Mouse (Mus musculus) embryonic facial prominence, embryonic 13.5 days (tissue): Measurements from ENCODE around the gene Tmem101. TPM values are rescaled to one million over a fixed set of nuclear protein-coding genes. Genes with fewer than 3 reads are reported as not detected.
A peak's percentile ranks its signal among the peaks of the same experiment; 100 is the strongest.

ENCODE experiments used
- ATAC-seq: fragments of 200-750 bp; cut with Nextera tagmentation; 2 replicates; pipeline ENCODE4 v1.8.0; 2017; ENCODE audit warnings: low read depth; ENCODE audit not compliant: insufficient number of reproducible peaks, insufficient read depth, low FRiP score, low TSS enrichment
- H3K27ac ChIP-seq: fragments of 300-500 bp; sonication (generic); 2 replicates; pipeline ENCODE4 v1.5.1; 2015; ENCODE audit warnings: moderate library complexity, mild to moderate bottlenecking, inconsistent platforms
- H3K27me3 ChIP-seq: fragments of 300-500 bp; sonication (generic); 2 replicates; pipeline ENCODE4 v1.6.1; 2015; ENCODE audit warnings: mild to moderate bottlenecking, inconsistent platforms
- H3K36me3 ChIP-seq: fragments of 300-500 bp; sonication (generic); 2 replicates; pipeline ENCODE4 v1.6.1; 2015; ENCODE audit warnings: mild to moderate bottlenecking, inconsistent platforms
- H3K4me1 ChIP-seq: fragments of 300-500 bp; sonication (generic); 2 replicates; pipeline ENCODE4 v1.6.1; 2015; ENCODE audit warnings: inconsistent platforms
- H3K4me2 ChIP-seq: fragments of 300-500 bp; sonication (generic); 2 replicates; pipeline ENCODE4 v1.6.1; 2015; ENCODE audit warnings: moderate library complexity, mild to moderate bottlenecking, inconsistent platforms
- H3K4me3 ChIP-seq: fragments of 300-500 bp; sonication (generic); 2 replicates; pipeline ENCODE4 v1.5.1; 2015; ENCODE audit warnings: mild to moderate bottlenecking, inconsistent platforms
- H3K9ac ChIP-seq: fragments of 300-500 bp; sonication (generic); 2 replicates; pipeline ENCODE4 v1.6.1; 2015; ENCODE audit warnings: mild to moderate bottlenecking, inconsistent platforms
- H3K9me3 ChIP-seq: fragments of 300-500 bp; sonication (generic); 2 replicates; pipeline ENCODE4 v1.6.1; 2016; ENCODE audit warnings: inconsistent platforms
- WGBS: fragments of 180-500 bp; shearing (Covaris S2); methylation state at CpG from one replicate; pipeline ENCODE4 v1.1.7; 2015; ENCODE audit warnings: mixed read lengths; 5-methylcytosine and 5-hydroxymethylcytosine counted together
- polyA plus RNA-seq: library from polyadenylated mRNA; unstranded; fragments of >200 nt; fragmentation: Nextera tagmentation; extraction: Ambion mirVana; gene quantifications from 2 replicates; pipeline ENCODE4 v1.2.1, GENCODE M21; 2015

Gene Tmem101
- polyA plus RNA-seq, 1 experiment from 2014 or later: 45.5 TPM

GRCm38 (mm10) chr11:102107732-102108131 is 48.5 kb downstream of the Tmem101 start, which contains the start of gene Pyy:
Pyy (minus strand) TSS chr11:102107832.
- peak within 1 kb of the TSS; percentile 41 for H3K4me2 ChIP-seq
- H3K4me3 ChIP-seq: peak within 1 kb of the TSS; percentile 22
- ATAC-seq: no peak
- WGBS: 8% methylated on average over 9 of the region's 9 CpGs
- peak within 1 kb of the TSS; percentile 36; the same call in 1 of the 2 replicates for H3K9ac ChIP-seq
- H3K27me3 ChIP-seq: peaks cover 72% of the 10 kb centered on the region
- H3K9me3 ChIP-seq: no peaks in the 10 kb centered on the region
- H3K36me3 ChIP-seq: no peaks in the 10 kb centered on the region
- no peak within 1 kb of the TSS for H3K27ac ChIP-seq
- peaks cover 14% of the 10 kb centered on the region for H3K4me1 ChIP-seq

- Histone ChIP-seq H3K27me3 (peaks cover 76% of the 10 kb centered on the region), H3K36me3 (no peaks in the 10 kb centered on the region), H3K9me3 (no peaks in the 10 kb centered on the region), H3K9ac (peak overlapping the region; percentile 36; the same call in 1 of the 2 replicates), H3K4me1 (peaks cover 20% of the 10 kb centered on the region), H3K4me3 (peak overlapping the region; percentile 22), H3K4me2 (peak overlapping the region; percentile 41), H3K27ac (no peak overlapping the region)
- 1% methylated on average over 21 of the region's 21 CpGs for WGBS
- no peak for ATAC-seq
Observed at GRCm38 (mm10) chr11:102106911-102107310, 49.3 kb downstream of the Tmem101 start.

Other genes with a start within 250 kb of the Tmem101 start
- gene Sost, start 189.4 kb downstream of the Tmem101 start, polyA plus RNA-seq: 0.41 and 0.42 TPM in 2 replicates
- gene Cfap97d1, start 172.1 kb downstream of the Tmem101 start, polyA plus RNA-seq: not detected in 2 replicates
- gene Dusp3, start 169.4 kb downstream of the Tmem101 start, polyA plus RNA-seq: 12.1 and 14.0 TPM in 2 replicates
- 4.3 and 4.9 TPM in 2 replicates for gene Mpp3, start 127.9 kb downstream of the Tmem101 start, polyA plus RNA-seq
- 0.45 and 0.66 TPM in 2 replicates for gene Cd300lg, start 114.9 kb downstream of the Tmem101 start, polyA plus RNA-seq
- 9.8 and 10.3 TPM in 2 replicates for gene Mpp2, start 67.9 kb downstream of the Tmem101 start, polyA plus RNA-seq
- gene Ppy, start 55.1 kb downstream of the Tmem101 start, polyA plus RNA-seq: not detected in 2 replicates
- gene Pyy, start 48.6 kb downstream of the Tmem101 start, polyA plus RNA-seq: not detected in 2 replicates
- gene Nags, start 10.9 kb downstream of the Tmem101 start, polyA plus RNA-seq: 0.32 TPM in 1 of 2 replicates, not detected in the other
- gene Lsm12, start 28.9 kb upstream of the Tmem101 start, polyA plus RNA-seq: 125 and 159 TPM in 2 replicates
- 27.6 and 28.3 TPM in 2 replicates for gene G6pc3, start 33.2 kb upstream of the Tmem101 start, polyA plus RNA-seq
- gene Hdac5, start 73.8 kb upstream of the Tmem101 start, polyA plus RNA-seq: 80.5 and 84.4 TPM in 2 replicates
- 18.3 and 19.7 TPM in 2 replicates for gene BC030867, start 92.5 kb upstream of the Tmem101 start, polyA plus RNA-seq
- 0.11 and 0.18 TPM in 2 replicates for gene Asb16, start 112.3 kb upstream of the Tmem101 start, polyA plus RNA-seq
- 51.8 and 54.8 TPM in 2 replicates for gene Tmub2, start 128.5 kb upstream of the Tmem101 start, polyA plus RNA-seq
- gene Atxn7l3, start 140.2 kb upstream of the Tmem101 start, polyA plus RNA-seq: 21.6 and 23.8 TPM in 2 replicates
- gene Ubtf, start 163.3 kb upstream of the Tmem101 start, polyA plus RNA-seq: 88.5 and 93.6 TPM in 2 replicates
- 6.3 and 16.6 TPM in 2 replicates for gene Slc4a1, start 209.8 kb upstream of the Tmem101 start, polyA plus RNA-seq
- 3.6 and 5.2 TPM in 2 replicates for gene Rundc3a, start 237.0 kb upstream of the Tmem101 start, polyA plus RNA-seq